Mouse (Mus musculus) limb, embryonic 10.5 days (tissue): Measurements from ENCODE around the gene Sec24c. TPM values are rescaled to one million over a fixed set of nuclear protein-coding genes. Genes with fewer than 3 reads are reported as not detected.
"Not testable (repeated sequence)": the region's sequence is repeated elsewhere in the genome, so short reads cannot be mapped to it uniquely, and the experiment has no call there.

Source experiments
- DNase-seq: peaks from one replicate; pipeline ENCODE4 v3.0.0-alpha.2; 2017; ENCODE audit warnings: low spot score
- H3K27ac ChIP-seq: fragments of 300-500 bp; sonication (generic); 2 replicates; pipeline ENCODE4 v1.5.1; 2016; ENCODE audit warnings: mild to moderate bottlenecking
- H3K27me3 ChIP-seq: fragments of 300-500 bp; sonication (generic); 2 replicates; pipeline ENCODE4 v1.6.1; 2016; ENCODE audit warnings: low read depth, mild to moderate bottlenecking; ENCODE audit not compliant: poor library complexity, severe bottlenecking
- H3K36me3 ChIP-seq: fragments of 300-500 bp; sonication (generic); 2 replicates; pipeline ENCODE4 v1.6.1; 2016; ENCODE audit warnings: mild to moderate bottlenecking, moderate library complexity
- H3K4me1 ChIP-seq: fragments of 300-500 bp; sonication (generic); 2 replicates; pipeline ENCODE4 v1.6.1; 2016
- H3K4me3 ChIP-seq: fragments of 300-500 bp; sonication (generic); 2 replicates; pipeline ENCODE4 v1.5.1; 2016; ENCODE audit warnings: mild to moderate bottlenecking, moderate library complexity
- H3K9me3 ChIP-seq: fragments of 300-500 bp; sonication (generic); replicated peaks from 2 replicates; pipeline ENCODE4 v1.6.1; 2016; ENCODE audit warnings: mild to moderate bottlenecking
- WGBS: fragments of 180-500 bp; shearing (Covaris S2); methylation state at CpG from one replicate; pipeline ENCODE4 v1.1.7; 2016; 5-methylcytosine and 5-hydroxymethylcytosine counted together
- polyA plus RNA-seq: library from polyadenylated mRNA; unstranded; fragments of >200 nt; fragmentation: Nextera tagmentation; extraction: Ambion mirVana; gene quantifications from 2 replicates; pipeline ENCODE4 v1.2.1, GENCODE M21; 2016

Sec24c gene
- polyA plus RNA-seq, 1 experiment from 2014 or later, result 122 TPM

DNA sequence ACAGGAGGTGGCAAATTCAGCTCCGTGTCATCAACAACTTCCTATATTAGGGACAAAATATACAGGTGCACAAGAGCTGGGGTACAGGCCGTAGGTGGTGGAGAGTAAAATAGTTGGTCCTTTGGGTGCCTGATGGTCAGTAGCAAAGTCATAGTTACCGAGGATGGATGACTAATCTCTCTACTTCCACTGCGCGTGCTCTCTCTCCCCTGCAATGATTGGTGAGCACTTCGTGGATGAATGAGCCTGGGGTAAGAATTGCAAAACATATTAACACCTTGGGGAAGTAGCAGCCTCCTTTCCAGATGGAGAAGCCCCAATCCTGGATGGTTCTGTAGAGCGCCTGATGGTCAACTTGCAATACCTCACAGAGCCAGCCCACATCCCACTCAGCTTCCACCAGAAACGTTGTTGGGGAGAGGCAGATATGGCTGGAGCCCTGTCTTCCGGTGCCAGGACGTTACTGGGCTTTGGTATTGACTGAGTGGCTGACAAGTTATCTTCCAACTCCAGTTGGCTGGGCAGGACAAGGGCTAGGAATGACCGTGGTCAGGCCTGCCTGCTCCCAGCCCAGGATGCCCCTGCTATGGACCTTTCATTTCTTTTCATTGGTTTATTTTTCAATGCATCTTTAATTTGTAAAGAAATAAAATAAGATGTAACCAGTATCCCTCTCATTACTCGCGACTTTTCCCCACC lies 20.2 kb downstream of the Sec24c start:
- no peaks in the 10 kb centered on the region for H3K27me3 ChIP-seq
- H3K4me3 ChIP-seq, result peak overlapping the region; percentile 95
- H3K4me1 ChIP-seq, result peaks cover 34% of the 10 kb centered on the region
- H3K36me3 ChIP-seq, result peaks cover 78% of the 10 kb centered on the region
- DNase-seq, result no peak
- WGBS, result 49% methylated on average over 13 of the region's 13 CpGs
- H3K9me3 ChIP-seq, result no peaks in the 10 kb centered on the region
- H3K27ac ChIP-seq, result peak overlapping the region; percentile 96

DNA sequence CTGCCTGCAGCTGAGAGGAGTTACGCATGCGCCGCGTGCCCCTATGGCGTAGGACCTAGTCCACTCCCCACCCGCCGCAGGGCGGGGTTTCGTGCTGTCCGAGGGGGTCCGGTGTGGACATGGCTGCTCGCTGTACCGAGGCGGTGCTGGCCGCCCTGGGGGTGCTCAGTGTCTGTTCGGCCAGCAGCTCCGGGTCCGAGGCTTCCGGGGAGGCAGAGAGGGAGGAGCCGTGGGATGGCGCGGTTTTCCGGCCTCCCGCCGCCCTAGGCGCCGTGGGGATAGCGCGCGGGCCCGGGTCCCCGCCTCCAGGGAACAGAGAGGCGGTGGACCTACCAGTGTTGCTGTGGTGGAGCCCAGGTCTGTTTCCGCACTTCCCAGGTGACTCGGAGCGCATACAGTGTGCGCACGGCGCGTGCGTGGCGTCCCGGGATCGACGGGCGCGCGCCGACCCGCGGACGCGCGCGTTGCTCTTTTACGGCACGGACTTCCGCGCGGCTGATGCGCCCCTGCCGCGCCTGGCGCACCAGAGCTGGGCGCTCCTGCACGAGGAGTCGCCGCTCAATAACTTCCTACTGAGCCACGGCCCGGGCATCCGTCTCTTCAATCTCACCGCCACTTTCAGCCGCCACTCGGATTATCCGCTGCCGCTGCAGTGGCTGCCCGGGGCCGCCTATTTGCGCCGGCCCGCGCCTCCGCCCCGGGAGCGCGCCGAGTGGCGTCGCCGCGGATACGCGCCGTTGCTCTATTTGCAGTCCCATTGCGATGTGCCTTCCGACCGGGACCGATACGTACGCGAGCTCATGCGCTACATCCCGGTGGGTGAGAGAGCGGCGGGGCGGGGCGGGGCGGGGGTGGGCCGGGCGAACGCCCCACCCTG lies 21.0 kb downstream of the Sec24c start, which contains the start of gene Fut11:
Fut11 (plus strand) TSS at position 85 of the 877 bp plus-strand sequence.
- Histone ChIP-seq H3K9me3 (no peaks in the 10 kb centered on the region), H3K4me1 (peaks cover 34% of the 10 kb centered on the region), H3K4me3 (peak within 1 kb of the TSS; percentile 95), H3K36me3 (peaks cover 76% of the 10 kb centered on the region), H3K27me3 (no peaks in the 10 kb centered on the region), H3K27ac (peak within 1 kb of the TSS; percentile 96)
- DNase-seq, result peak; percentile 90
- under 1% methylated on average over 111 of the region's 111 CpGs for WGBS

DNA sequence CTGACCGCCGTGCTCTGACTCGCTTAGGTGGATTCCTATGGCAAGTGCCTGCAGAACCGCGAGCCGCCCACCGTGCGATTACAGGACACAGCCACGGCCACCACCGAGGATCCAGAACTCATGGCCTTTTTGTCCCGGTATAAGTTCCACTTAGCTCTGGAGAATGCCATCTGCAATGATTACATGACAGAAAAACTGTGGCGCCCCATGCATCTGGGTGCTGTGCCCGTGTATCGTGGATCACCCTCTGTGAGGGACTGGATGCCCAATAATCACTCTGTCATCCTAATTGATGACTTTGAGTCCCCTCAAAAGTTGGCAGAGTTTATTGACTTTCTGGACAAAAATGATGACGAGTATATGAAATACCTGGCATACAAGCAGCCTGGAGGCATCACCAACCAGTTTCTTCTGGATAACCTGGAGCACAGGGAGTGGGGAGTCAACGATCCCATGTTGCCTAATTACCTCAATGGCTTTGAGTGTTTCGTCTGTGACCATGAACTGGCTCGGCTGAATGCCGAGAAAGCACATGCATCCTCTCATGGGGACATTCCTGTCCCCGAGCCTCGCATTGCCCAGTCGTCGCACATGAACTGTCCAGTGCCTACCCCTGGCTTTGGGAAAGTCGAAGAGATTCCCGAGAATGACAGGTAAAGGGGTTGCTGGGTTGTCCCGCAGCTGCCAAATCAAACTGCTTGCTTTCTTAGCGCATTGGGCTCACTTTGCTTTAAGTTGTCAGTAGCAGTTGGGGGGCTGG lies 21.8 kb downstream of the Sec24c start:
- Histone ChIP-seq H3K9me3 (no peaks in the 10 kb centered on the region), H3K36me3 (peaks cover 73% of the 10 kb centered on the region), H3K27me3 (no peaks in the 10 kb centered on the region), H3K27ac (peak overlapping the region; percentile 96), H3K4me1 (peaks cover 37% of the 10 kb centered on the region), H3K4me3 (peak overlapping the region; percentile 95)
- DNase-seq, result no peak
- 19% methylated on average over 27 of the region's 27 CpGs for WGBS

DNA sequence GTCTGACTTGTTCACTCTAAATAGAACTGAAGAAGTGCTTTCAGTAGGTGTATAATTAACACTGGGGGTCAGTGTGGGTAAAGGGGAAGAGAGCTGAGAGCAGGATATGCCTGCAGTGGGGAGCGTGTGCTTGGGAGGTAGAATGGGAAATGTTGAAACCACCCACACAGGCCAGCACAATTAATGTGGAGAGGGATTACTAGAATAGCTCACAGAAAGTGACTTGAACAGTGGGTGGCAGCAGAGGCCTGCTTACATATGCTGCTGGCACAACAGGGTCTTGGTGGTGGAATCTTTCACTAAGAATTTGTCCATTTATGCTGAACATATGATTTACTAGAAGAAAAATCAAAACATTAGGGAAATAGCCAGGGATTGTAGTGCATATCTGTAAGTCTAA lies 22.9 kb downstream of the Sec24c start:
- Histone ChIP-seq H3K27me3 (no peaks in the 10 kb centered on the region), H3K36me3 (peaks cover 63% of the 10 kb centered on the region), H3K4me1 (peaks cover 45% of the 10 kb centered on the region), H3K9me3 (no peaks in the 10 kb centered on the region), H3K4me3 (peak overlapping the region; percentile 95), H3K27ac (no peak overlapping the region)
- WGBS, result 27% methylated on average over 1 of the region's 1 CpGs
- DNase-seq, result no peak

DNA sequence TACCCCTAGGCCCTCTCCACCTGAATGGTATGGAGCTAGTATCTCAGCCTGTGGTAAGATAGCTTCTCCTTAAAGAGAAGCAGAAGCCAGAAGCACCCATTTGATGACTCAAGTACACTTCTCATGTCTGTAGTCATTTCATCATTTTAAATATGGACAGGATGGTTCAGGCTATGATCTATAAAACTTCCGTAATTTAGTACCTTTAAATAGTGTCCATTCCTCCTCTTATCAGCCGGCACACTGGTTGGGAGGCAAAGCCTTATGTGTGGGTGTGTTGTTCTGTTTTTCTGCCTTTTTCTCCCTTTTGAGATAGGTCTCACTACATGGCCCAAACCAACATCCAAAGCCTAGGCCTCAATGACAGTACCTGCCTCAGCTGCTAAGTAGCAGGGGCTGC lies 24.4 kb downstream of the Sec24c start:
- WGBS, result 94% methylated on average over 2 of the region's 2 CpGs
- peaks cover 47% of the 10 kb centered on the region for H3K4me1 ChIP-seq

DNA sequence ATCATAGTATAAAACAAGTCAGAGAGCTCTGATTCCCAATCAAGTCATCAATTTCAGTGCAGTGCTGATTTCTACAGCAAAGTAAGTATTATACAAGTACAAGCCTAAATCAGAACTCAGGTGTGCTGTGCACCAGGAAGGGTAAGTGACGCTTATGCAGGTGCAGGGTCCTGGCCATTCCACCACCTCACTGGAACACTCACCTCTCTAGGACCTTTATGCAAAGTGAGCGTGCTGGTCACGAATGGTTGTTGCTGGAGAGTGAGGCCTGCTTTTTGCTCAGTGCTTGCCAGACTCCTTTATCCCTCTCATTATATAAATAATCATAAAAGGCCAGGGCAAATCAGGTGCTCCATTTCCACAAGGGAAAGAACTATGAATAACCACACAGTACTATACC lies 26.3 kb downstream of the Sec24c start:
- peaks cover 39% of the 10 kb centered on the region for H3K4me1 ChIP-seq
- H3K27ac ChIP-seq, result no peak overlapping the region
- H3K27me3 ChIP-seq, result no peaks in the 10 kb centered on the region
- H3K9me3 ChIP-seq, result no peaks in the 10 kb centered on the region
- peaks cover 47% of the 10 kb centered on the region for H3K36me3 ChIP-seq
- no peak for DNase-seq
- no peak overlapping the region for H3K4me3 ChIP-seq
- 93% methylated on average over 3 of the region's 3 CpGs for WGBS

More for the DNA sequence above, 24.4 kb downstream of the Sec24c start:
- Histone ChIP-seq H3K27ac (no peak overlapping the region), H3K9me3 (no peaks in the 10 kb centered on the region), H3K36me3 (peaks cover 47% of the 10 kb centered on the region), H3K4me3 (no peak overlapping the region), H3K27me3 (no peaks in the 10 kb centered on the region)
- no peak for DNase-seq

DNA sequence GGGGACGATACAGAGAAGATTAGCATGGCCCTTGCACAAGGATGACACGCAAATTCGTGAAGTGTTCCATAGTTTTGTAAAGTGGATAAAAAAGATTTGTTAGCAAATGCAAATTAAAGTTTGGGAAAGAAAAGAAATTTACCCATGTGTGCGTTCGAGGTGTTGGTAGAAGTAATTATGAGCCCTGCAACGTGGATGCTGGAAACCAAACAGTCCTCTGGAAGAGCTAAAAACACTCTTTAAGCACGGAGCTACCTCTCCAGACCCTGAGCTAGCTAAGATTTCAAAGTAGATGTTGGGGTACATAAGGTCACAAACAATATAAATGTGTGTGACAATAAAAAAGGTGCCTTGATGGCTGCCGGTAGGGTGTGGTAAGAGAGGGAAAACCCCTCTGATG lies 27.4 kb downstream of the Sec24c start:
- Histone ChIP-seq H3K27ac (no peak overlapping the region), H3K4me1 (peaks cover 30% of the 10 kb centered on the region), H3K27me3 (no peaks in the 10 kb centered on the region), H3K4me3 (peak overlapping the region; percentile 75), H3K36me3 (peaks cover 46% of the 10 kb centered on the region), H3K9me3 (no peaks in the 10 kb centered on the region)
- DNase-seq, result no peak
- 83% methylated on average over 8 of the region's 8 CpGs for WGBS

DNA sequence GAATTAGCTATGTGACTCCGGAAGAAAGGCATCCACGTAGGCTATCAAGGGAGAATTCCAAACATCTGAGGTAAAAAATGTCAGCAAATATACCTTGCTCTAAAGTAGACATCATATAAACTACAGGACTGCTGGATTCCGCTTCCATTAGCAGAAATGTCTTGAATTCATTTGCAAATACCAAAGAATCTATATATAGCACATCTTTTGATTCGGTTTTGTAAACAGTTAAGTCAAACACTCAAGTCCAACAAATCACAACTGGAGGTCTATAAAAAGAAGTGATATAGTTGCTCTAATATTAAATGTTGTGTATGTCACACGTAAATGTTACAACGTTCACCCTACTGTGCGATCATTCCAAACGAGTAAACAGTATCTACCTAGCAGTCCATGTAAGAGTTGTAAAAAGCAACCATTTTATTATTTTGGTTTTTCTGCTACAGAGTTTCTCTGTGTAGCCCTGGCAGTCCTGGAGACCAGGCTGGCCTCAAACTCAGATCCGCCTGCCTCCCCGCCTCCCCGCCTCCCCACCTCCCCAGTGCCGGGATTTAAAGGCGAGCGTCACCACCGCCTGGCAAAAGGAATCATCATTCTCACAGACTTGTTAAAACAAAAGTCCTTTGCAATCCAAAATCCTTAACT lies 28.1 kb downstream of the Sec24c start:
- Histone ChIP-seq H3K9me3 (no peaks in the 10 kb centered on the region), H3K36me3 (peaks cover 46% of the 10 kb centered on the region), H3K4me1 (peaks cover 23% of the 10 kb centered on the region), H3K4me3 (peak overlapping the region; percentile 75), H3K27ac (peak overlapping the region; percentile 95), H3K27me3 (no peaks in the 10 kb centered on the region)
- no peak for DNase-seq
- 14% methylated on average over 15 of the region's 15 CpGs for WGBS

DNA sequence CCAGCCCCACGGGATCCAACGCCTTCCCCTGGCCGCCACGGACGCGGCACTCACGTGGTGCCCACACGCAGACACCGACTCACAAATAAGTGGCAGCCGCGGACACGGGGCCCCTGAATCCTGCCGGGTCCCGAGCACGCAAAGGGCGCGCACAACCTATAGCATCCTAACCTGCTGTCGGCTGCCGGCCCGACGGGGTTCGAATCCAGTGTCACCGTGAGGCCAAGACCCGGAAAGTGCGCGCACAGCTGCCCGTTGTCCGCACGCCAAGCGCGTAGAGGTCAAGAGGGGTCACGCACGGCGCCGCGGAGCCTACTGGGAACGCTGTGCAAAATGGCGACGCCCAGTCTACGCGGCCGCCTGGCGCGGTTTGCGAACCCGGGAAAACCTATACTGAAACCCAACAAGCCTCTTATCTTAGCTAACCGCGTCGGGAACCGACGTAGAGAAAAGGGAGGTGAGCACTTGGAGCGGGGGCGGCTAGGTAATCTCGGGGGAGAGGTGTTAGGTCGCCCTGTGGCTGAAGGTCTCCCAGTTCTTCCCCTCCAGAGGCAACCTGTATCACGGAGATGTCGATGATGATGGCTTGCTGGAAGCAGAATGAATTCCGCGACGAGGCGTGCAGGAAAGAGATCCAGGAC lies 28.8 kb downstream of the Sec24c start, which contains the start of gene Chchd1:
Chchd1 (plus strand) TSS at position 266 of the 641 bp plus-strand sequence.
- Histone ChIP-seq H3K4me3 (peak within 1 kb of the TSS; percentile 75), H3K27me3 (no peaks in the 10 kb centered on the region), H3K9me3 (no peaks in the 10 kb centered on the region), H3K36me3 (peaks cover 43% of the 10 kb centered on the region), H3K4me1 (peaks cover 19% of the 10 kb centered on the region), H3K27ac (peak within 1 kb of the TSS; percentile 95)
- WGBS, result under 1% methylated on average over 61 of the region's 61 CpGs
- peak; percentile 93 for DNase-seq

DNA sequence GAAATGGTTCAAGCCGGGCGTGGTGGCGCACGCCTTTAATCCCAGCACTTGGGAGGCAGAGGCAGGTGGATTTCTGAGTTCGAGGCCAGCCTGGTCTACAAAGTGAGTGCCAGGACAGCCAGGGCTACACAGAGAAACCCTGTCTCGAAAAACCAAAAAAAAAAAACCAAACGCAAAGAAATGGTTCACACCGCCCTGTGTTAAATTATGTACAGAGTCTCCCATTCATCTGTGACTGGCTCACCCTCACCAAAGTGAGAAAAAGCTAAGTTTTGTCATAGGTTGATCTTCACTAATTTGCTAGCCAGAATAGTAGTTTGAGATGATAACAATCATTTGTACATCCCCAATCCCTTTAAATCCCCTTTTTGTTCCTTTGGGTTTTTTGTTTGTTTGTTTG lies 29.4 kb downstream of the Sec24c start:
- Histone ChIP-seq H3K36me3 (peaks cover 37% of the 10 kb centered on the region), H3K4me3 (peak overlapping the region; percentile 75), H3K4me1 (peaks cover 22% of the 10 kb centered on the region), H3K27ac (peak overlapping the region; percentile 95)
- H3K9me3 ChIP-seq, DNase-seq, H3K27me3 ChIP-seq: not testable (repeated sequence)
- whole genome bisulfite sequencing, result 10% methylated on average over 8 of the region's 8 CpGs

DNA sequence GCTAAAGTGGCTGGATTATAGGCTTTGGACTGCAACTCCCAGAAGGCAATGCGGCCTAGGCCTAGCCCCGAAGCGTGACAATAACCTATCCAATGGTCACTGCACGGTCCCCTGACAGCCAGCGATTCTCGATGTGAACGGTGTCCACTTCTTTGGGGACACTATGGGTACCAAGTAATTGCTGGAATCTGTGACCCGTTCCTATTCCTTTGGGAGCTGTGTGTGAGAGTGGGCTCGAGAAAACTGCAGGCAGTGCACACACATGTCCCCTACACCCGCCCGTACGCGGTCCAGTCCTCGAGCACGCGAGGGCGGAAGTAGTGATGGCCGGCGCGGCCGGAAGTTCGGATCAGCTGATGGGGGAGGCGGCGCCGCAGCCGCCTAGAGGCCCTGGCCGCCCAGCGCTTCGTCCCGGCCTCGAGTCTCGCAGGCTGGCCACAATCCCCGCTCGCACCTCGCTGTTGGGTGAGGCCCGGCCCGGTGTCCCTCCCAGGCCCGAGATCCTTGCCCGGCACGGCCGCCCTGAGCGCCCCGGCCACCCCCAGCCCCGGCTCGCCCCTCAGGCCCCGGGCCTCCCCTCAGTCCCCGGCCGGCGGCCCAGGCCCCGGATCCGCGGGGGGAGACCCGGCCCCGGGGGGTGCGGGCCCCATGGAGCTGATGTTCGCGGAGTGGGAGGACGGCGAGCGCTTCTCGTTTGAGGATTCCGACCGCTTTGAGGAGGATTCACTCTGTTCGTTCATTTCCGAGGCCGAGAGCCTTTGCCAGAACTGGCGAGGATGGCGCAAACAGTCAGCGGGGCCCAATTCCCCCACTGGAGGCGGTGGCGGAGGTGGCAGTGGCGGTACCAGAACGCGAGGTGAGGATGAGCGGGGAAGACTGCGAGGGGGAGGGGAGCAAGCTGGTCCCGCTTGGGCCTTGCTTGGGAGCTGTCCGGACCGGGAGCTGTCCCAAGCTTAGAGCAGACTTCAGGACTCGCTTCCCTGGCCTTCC lies 33.4 kb downstream of the Sec24c start, which contains the start of gene Zswim8:
Zswim8 (plus strand) TSS at position 352 of the 990 bp plus-strand sequence.
- under 1% methylated on average over 80 of the region's 80 CpGs for WGBS
- peak within 1 kb of the TSS; percentile 99 for H3K4me3 ChIP-seq
- peak within 1 kb of the TSS; percentile 95 for H3K27ac ChIP-seq
- DNase-seq, result peak; percentile 94
- H3K9me3 ChIP-seq, result no peaks in the 10 kb centered on the region
- peaks cover 48% of the 10 kb centered on the region for H3K36me3 ChIP-seq
- no peaks in the 10 kb centered on the region for H3K27me3 ChIP-seq
- H3K4me1 ChIP-seq, result peaks cover 24% of the 10 kb centered on the region
